Mouse (Mus musculus) forebrain, embryonic 16.5 days (tissue): ENCODE data around the gene Dpp10. TPM values are rescaled to one million over a fixed set of nuclear protein-coding genes. Genes with fewer than 3 reads are reported as not detected.

Experiments used
- ATAC-seq: fragments of 200-750 bp; cut with Nextera tagmentation; 2 replicates; pipeline ENCODE4 v1.8.0; 2017; ENCODE audit warnings: mild to moderate bottlenecking, moderate library complexity
- H3K27ac ChIP-seq: fragments of 300-500 bp; sonication (generic); 2 replicates; pipeline ENCODE4 v1.5.1; 2014; ENCODE audit warnings: low read length, control low read depth
- H3K27me3 ChIP-seq: fragments of 300-500 bp; sonication (generic); replicated peaks from 2 replicates; pipeline ENCODE4 v1.6.1; 2014; ENCODE audit warnings: low read length; ENCODE audit not compliant: control insufficient read depth, insufficient read depth
- H3K36me3 ChIP-seq: fragments of 300-500 bp; sonication (generic); 2 replicates; pipeline ENCODE4 v1.6.1; 2014; ENCODE audit not compliant: control insufficient read depth, insufficient read depth
- H3K4me1 ChIP-seq: fragments of 300-500 bp; sonication (generic); replicated peaks from 2 replicates; pipeline ENCODE4 v1.6.1; 2014; ENCODE audit warnings: low read length; ENCODE audit not compliant: control insufficient read depth, insufficient read depth
- H3K4me2 ChIP-seq: fragments of 300-500 bp; sonication (generic); 2 replicates; pipeline ENCODE4 v1.6.1; 2014; ENCODE audit warnings: mild to moderate bottlenecking, low read length, control low read depth
- H3K4me3 ChIP-seq: fragments of 300-500 bp; sonication (generic); replicated peaks from 2 replicates; pipeline ENCODE4 v1.5.1; 2014; ENCODE audit warnings: mild to moderate bottlenecking, low read length, control low read depth
- H3K9ac ChIP-seq: fragments of 300-500 bp; sonication (generic); replicated peaks from 2 replicates; pipeline ENCODE4 v1.6.1; 2014; ENCODE audit warnings: low read depth, low read length, control low read depth
- H3K9me3 ChIP-seq: fragments of 300-500 bp; sonication (generic); 2 replicates; pipeline ENCODE4 v1.6.1; 2016; ENCODE audit warnings: low read length; ENCODE audit not compliant: control insufficient read depth
- WGBS: fragments of 180-500 bp; shearing (Covaris S2); extraction: QIAGEN DNeasy Blood & Tissue Kit; methylation state at CpG from one replicate; pipeline ENCODE4 v1.1.7; 2014; 5-methylcytosine and 5-hydroxymethylcytosine counted together
- polyA plus RNA-seq: library from polyadenylated mRNA; unstranded; fragments of >200 nt; fragmentation: Nextera tagmentation; extraction: Ambion mirVana; gene quantifications from 2 replicates; pipeline ENCODE4 v1.2.1, GENCODE M21; 2015

Dpp10 gene
- polyA plus RNA-seq, 1 experiment from 2014 or later, result 10.4 TPM

GRCm38 (mm10) chr1:123762272-123762671, 283.1 kb downstream of the Dpp10 start:
- Histone ChIP-seq H3K36me3 (no peaks in the 10 kb centered on the region), H3K9me3 (no peaks in the 10 kb centered on the region), H3K9ac (no peak overlapping the region), H3K4me3 (no peak overlapping the region), H3K4me2 (no peak overlapping the region), H3K27ac (no peak overlapping the region), H3K27me3 (no peaks in the 10 kb centered on the region), H3K4me1 (no peaks in the 10 kb centered on the region)
- 89% methylated on average over 3 of the region's 3 CpGs for WGBS
- no peak for ATAC-seq

GRCm38 (mm10) chr1:123756055-123756454, 289.3 kb downstream of the Dpp10 start:
- Histone ChIP-seq H3K9ac (no peak overlapping the region), H3K4me1 (no peaks in the 10 kb centered on the region), H3K36me3 (no peaks in the 10 kb centered on the region), H3K27me3 (no peaks in the 10 kb centered on the region), H3K27ac (no peak overlapping the region), H3K4me3 (no peak overlapping the region), H3K4me2 (no peak overlapping the region), H3K9me3 (no peaks in the 10 kb centered on the region)
- no peak for ATAC-seq

- no peak overlapping the region for H3K27ac ChIP-seq
- ATAC-seq, result no peak
- no peak overlapping the region for H3K4me3 ChIP-seq
- WGBS, result 68% methylated on average over 3 of the region's 3 CpGs
- H3K4me2 ChIP-seq, result no peak overlapping the region
- no peaks in the 10 kb centered on the region for H3K9me3 ChIP-seq
- no peaks in the 10 kb centered on the region for H3K4me1 ChIP-seq
- H3K36me3 ChIP-seq, result no peaks in the 10 kb centered on the region
- no peaks in the 10 kb centered on the region for H3K27me3 ChIP-seq
- no peak overlapping the region for H3K9ac ChIP-seq
Observed at GRCm38 (mm10) chr1:123707292-123707691, 338.1 kb downstream of the Dpp10 start.

GRCm38 (mm10) chr1:123658409-123658808, 386.9 kb downstream of the Dpp10 start:
- Histone ChIP-seq H3K9me3 (no peaks in the 10 kb centered on the region), H3K4me1 (no peaks in the 10 kb centered on the region), H3K4me2 (no peak overlapping the region), H3K27me3 (no peaks in the 10 kb centered on the region), H3K27ac (no peak overlapping the region), H3K4me3 (no peak overlapping the region), H3K36me3 (no peaks in the 10 kb centered on the region), H3K9ac (no peak overlapping the region)
- WGBS, result 67% methylated on average over 2 of the region's 2 CpGs
- no peak for ATAC-seq

- Histone ChIP-seq H3K4me1 (no peaks in the 10 kb centered on the region), H3K9ac (no peak overlapping the region), H3K27me3 (no peaks in the 10 kb centered on the region), H3K36me3 (no peaks in the 10 kb centered on the region), H3K4me3 (no peak overlapping the region), H3K27ac (no peak overlapping the region), H3K4me2 (no peak overlapping the region), H3K9me3 (no peaks in the 10 kb centered on the region)
- 37% methylated on average over 3 of the region's 3 CpGs for WGBS
- no peak for ATAC-seq
Observed at GRCm38 (mm10) chr1:123656607-123657006, 388.8 kb downstream of the Dpp10 start.

DNA sequence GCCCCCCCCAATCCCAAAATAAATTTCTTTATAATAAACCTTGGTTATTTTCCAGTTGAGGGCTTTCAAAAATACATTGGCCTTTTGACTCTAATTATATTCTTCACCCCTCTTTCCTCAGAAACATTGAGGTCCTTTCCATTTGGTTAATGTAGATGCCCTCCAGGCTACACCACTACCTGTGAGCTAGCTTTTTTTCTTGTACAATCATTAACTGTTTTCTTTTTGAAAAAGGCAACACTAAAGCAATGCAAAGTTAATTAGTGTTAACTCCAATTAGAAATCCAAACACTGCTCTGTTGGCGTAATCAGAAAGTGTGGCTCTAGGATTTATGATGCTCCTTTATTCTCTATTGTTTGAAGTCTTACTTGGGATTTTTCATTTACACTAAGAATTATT, 407.5 kb downstream of the Dpp10 start:
- Histone ChIP-seq H3K4me3 (no peak overlapping the region), H3K36me3 (no peaks in the 10 kb centered on the region), H3K4me1 (no peaks in the 10 kb centered on the region), H3K9me3 (no peaks in the 10 kb centered on the region), H3K27me3 (no peaks in the 10 kb centered on the region), H3K9ac (no peak overlapping the region), H3K4me2 (no peak overlapping the region), H3K27ac (no peak overlapping the region)
- 73% methylated on average over 1 of the region's 1 CpGs for WGBS
- ATAC-seq, result no peak

DNA sequence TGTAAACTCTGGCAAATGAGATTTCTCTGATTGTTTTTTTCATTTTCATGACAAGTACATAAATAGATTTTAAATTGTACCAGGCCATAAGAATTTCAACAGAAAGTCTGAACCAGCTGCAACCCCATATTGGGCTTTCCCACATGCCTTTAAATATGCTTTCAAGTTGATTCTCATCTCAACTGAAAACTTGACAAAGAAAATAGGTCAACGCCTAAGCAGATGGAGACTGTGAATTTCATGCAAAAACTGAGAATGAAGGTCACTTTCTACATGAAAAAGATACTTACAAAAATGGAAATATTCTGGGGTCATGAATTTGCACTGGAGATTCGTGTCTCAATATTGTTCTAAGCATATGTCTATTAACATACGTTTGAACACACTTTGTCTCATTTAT, 417.1 kb downstream of the Dpp10 start:
- Histone ChIP-seq H3K27ac (no peak overlapping the region), H3K4me1 (no peaks in the 10 kb centered on the region), H3K4me2 (no peak overlapping the region), H3K36me3 (no peaks in the 10 kb centered on the region), H3K9me3 (no peaks in the 10 kb centered on the region), H3K4me3 (no peak overlapping the region), H3K27me3 (no peaks in the 10 kb centered on the region), H3K9ac (no peak overlapping the region)
- ATAC-seq, result no peak
- 85% methylated on average over 3 of the region's 3 CpGs for WGBS

- H3K9me3 ChIP-seq, result no peaks in the 10 kb centered on the region
- no peaks in the 10 kb centered on the region for H3K36me3 ChIP-seq
- no peak for ATAC-seq
Observed at GRCm38 (mm10) chr1:123584857-123585256, 460.5 kb downstream of the Dpp10 start.

DNA sequence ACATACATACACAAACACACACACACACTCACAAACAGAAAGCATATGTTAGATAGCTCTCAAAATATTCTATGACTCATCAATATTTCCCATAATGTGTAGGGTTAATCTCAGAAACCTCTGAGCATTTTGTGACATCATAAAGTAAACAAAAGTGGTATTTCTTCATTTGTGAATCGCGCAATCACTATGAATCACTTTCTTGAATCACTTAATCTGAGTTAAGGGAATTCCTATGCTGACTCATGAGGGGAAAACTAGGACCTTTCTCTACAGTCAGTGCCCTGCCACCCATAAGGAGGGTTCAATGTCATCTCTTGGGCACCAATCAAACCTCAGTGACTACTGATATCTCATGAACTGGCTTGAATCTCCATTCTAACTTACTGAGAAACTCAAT, 465.2 kb downstream of the Dpp10 start:
- Histone ChIP-seq H3K4me2 (no peak overlapping the region), H3K36me3 (no peaks in the 10 kb centered on the region), H3K27ac (no peak overlapping the region), H3K4me3 (no peak overlapping the region), H3K9ac (no peak overlapping the region), H3K9me3 (no peaks in the 10 kb centered on the region), H3K4me1 (no peaks in the 10 kb centered on the region), H3K27me3 (no peaks in the 10 kb centered on the region)
- 95% methylated on average over 2 of the region's 2 CpGs for WGBS
- ATAC-seq, result no peak

More at GRCm38 (mm10) chr1:123584857-123585256, 460.5 kb downstream of the Dpp10 start:
- no peak overlapping the region for H3K27ac ChIP-seq
- H3K4me2 ChIP-seq, result no peak overlapping the region
- no peak overlapping the region for H3K4me3 ChIP-seq
- H3K9ac ChIP-seq, result no peak overlapping the region
- no peaks in the 10 kb centered on the region for H3K4me1 ChIP-seq
- H3K27me3 ChIP-seq, result no peaks in the 10 kb centered on the region

- 76% methylated on average over 1 of the region's 1 CpGs for WGBS
- no peaks in the 10 kb centered on the region for H3K9me3 ChIP-seq
- H3K36me3 ChIP-seq, result no peaks in the 10 kb centered on the region
Observed at GRCm38 (mm10) chr1:123573713-123574112, 471.6 kb downstream of the Dpp10 start.

More at GRCm38 (mm10) chr1:123573713-123574112, 471.6 kb downstream of the Dpp10 start:
- no peaks in the 10 kb centered on the region for H3K27me3 ChIP-seq
- no peak overlapping the region for H3K4me2 ChIP-seq
- no peaks in the 10 kb centered on the region for H3K4me1 ChIP-seq
- no peak overlapping the region for H3K4me3 ChIP-seq
- H3K9ac ChIP-seq, result no peak overlapping the region
- H3K27ac ChIP-seq, result no peak overlapping the region
- no peak for ATAC-seq
